Mouse (Mus musculus): ENCODE measurements around the gene Ahnak2.
"Not testable (repeated sequence)": the region's sequence is repeated elsewhere in the genome, so short reads cannot be mapped to it uniquely, and the experiment has no call there.

Ahnak2 gene

DNA sequence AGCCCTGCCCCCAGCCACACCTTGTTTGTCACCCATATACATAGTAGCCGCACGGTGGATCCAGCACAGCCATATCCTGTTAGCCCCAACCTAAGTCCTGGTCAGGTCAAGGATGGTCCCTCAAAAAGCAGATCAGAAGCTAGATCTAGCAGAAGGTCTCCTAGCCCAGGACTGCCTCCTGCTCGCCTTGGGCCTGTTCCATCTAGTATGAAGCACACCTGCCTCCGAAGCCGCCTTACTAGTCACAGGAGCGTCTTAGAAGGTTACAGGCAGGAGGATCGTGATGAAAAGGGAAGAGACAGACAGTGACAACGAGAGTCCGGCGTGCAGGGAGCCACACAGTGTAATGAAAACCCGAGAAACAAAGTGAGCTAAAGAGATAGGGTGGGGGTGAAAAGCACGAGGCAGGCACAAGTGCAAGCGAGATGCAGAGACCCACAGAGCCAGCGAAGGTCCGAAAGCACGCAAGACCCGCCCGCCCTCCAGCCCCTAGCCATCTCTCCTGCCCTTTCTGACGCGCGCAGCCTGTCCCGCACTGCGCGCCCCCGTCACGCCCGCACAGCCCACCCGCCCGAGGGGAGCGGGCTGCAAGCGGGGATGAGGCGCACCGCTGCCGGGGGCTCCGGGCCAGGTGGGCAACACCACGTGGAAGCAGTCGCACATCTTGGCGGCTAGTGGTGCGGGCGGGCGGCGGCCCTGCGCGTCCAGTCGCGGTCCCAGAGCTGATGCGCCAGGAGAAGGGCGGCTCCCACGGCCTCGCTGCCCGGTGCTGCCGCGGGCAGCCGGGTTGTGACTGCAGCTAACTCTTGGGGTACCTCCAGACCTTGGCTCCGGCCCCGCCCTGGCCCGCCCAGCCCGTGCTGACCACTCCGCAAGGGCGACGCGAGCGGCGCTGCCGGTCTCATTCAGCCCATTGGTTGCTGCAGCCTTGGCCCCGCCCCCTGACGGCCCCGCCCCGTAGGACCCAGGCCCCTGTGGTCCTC, at the start of gene Ahnak2:
Ahnak2 (minus strand) TSS at position 794 of the 983 bp plus-strand sequence.
- peak; percentile 93 for DNase-seq

GRCm38 (mm10) chr12:112851116-112851515, 48.7 kb upstream of the Ahnak2 start:
- DNase-seq = no peak

GRCm38 (mm10) chr12:112850344-112850743, 47.9 kb upstream of the Ahnak2 start:
- DNase-seq = peak; percentile 81

GRCm38 (mm10) chr12:112849235-112850022, 47.0 kb upstream of the Ahnak2 start:
- peak; percentile 88 for DNase-seq

GRCm38 (mm10) chr12:112847880-112848279, 45.4 kb upstream of the Ahnak2 start:
- DNase-seq = no peak

- DNase-seq = peak; percentile 97
Measured at GRCm38 (mm10) chr12:112843803-112844202, 41.3 kb upstream of the Ahnak2 start.

DNA sequence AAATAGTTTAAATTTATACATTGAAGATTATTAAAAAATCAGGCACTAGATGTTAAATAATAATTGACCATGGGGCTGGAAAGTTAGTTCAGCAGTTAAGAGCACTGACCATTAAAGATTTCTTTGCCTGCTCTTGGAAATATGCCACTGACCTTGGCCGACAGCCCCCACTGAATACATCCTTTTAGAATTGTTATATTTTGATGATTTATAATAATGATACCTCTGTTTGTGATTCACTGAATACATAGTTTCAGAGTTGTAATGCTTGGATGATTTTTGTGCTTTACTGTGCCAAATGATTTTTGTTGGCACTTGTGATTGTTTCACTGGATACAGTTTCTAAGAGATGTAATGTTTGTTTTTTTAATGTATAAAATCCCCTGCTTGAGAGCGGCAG, 39.7 kb upstream of the Ahnak2 start:
- not testable (repeated sequence) for DNase-seq

GRCm38 (mm10) chr12:112841338-112841892, 39.0 kb upstream of the Ahnak2 start:
- DNase-seq = not testable (repeated sequence)

DNA sequence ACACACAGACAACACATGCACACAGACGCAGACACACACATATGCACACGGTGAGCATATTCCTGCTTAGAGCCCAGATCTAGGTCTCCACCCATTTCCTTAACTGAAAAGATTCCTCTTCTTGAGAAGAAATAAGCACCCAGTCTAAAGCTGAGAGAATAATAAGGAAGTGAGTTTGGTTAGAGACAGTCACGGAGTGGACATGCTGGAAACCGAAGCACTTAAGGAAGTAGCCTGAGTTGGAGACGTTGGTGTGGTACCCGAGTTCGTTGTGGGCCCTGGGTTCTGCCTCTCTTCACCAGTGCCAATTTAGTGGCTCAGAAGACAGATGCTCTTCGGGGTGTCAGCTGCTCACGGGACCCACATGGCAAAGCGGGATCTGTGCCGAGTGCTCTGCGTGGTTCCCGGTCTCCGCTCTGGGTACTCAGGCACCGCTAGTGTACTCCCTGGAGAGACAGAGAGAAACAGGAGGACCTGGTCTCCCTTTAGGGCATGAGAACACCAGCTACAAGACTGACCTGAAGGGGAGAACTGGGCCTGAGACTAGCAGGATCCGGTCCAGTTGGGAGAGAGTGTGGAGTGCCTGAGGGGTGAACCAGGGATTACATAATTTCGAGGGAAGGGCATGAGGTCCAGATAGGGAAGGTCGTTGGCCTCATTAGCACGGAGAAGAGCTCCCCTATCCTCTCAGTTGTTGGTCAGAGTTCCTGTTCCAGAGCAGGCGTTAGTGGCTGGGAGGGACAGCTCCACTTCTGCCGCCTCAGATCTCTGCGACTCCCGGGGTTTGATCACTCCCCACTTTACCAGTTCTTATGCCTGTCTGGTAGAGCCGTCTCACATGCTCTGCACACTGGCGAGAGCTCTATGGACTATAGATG, 38.0 kb upstream of the Ahnak2 start:
- DNase-seq = peak; percentile 92

GRCm38 (mm10) chr12:112835046-112835445, 32.6 kb upstream of the Ahnak2 start:
- no peak for DNase-seq

GRCm38 (mm10) chr12:112833527-112833926, 31.1 kb upstream of the Ahnak2 start:
- peak; percentile 88 for DNase-seq

DNA sequence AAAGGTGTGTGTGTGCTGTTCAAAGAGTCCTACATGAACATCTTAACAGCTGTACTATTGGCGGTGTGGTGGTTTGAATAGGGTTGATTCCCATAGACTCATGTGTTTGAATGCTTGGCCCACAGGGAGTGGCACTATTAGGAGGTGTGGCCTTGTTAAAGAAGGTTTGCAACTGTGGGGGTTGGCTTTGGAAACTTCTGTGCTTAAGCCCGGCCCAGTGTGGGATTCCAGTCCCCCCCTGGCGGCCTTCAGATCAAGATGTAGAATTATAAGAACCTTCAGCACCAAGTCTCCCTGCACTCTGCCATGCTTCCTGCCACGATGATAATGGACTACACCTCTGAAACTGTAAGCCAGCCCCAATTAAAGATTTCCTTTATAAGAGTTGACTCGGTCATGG, 30.0 kb upstream of the Ahnak2 start:
- DNase-seq = no peak

GRCm38 (mm10) chr12:112830570-112830969, 28.1 kb upstream of the Ahnak2 start:
- DNase-seq = peak; percentile 87

GRCm38 (mm10) chr12:112830141-112830540, 27.7 kb upstream of the Ahnak2 start:
- DNase-seq = no peak

DNA sequence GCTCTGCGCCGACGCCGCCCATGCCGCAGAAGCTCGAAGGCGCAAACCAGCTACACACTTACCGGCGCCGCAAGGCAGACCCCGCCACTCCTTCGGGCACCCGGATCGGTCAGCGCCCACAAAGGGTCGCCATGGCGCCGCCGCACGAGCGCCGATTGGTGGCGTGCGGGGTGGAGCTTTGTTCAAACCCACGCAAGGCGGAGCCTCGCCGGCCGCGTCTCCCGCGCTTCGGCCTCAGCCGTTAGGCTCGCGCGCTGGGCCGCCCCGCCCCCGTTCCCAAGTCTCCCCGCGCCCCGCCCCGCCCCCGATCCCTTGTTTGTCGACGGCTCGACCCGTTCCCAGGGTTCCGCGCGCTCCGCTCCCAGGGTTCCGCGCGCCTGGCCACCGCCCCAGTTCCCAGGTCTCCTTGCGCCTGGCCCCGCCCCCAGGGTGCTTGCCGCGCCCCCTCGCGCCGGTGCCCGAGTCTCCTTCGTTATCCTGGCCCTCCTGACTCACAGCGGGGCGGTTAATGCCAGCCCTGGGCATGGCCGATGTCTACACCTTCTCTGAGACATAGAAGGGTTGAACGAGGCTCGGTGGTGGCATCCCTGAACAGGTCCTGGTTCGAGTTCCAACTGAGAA, 26.9 kb upstream of the Ahnak2 start, which contains the start of gene Cdca4:
Cdca4 (minus strand) TSS at position 180 of the 621 bp plus-strand sequence.
- DNase-seq = peak; percentile 100

DNA sequence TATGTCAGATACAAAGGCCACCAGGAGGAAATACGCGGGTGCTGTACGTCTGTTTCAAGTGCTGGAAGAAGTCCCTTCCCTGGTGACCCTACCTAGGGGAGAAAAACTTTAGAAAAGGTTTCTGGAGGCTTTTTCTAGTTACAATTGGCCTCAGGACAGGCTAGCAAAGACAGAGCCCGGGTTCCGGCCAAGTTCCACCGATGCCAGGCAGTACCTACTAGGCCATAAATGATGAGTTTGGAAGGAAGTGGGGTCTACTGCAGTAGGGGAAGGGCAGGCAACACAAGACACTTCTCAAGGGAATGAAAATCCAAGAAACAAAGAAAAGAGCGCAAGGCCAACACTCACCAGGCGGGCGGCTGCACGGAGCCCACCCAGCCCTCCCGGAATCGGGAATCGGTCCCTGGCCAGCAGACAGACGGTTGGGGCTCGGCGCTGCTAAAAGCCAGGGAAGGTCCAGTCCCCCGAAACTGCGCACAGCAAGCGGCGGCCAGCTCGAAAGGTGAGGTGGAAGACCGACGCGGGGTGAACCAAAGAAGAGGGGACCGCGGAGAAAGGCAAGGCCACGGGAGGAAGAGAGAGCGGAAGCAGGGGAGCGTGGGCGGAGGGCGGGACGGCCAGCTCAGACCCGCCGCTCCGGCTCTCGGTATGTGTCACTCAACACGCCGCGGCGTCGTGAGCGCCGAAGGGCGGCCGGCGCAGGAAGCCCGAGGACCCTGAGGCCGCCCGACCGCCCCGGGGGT, 26.2 kb upstream of the Ahnak2 start:
- no peak for DNase-seq

DNA sequence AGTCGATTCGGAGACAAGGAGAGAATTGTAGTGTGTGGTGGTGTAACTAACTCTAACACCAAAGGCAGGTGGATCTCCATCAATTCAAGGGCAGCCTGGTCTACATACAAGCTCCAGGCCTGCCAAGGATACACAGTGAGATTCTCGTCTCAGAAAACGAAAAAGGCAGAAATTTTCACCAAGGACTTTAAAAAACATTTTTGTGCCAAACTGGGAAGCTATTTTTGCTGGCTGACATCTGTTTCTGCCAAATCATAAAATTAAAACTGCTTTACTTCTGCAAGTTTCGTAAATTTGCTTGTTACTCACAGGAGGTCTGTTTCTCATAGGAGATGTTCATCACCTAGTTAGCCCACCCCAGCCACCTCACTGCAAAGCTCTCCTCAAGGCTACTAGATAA, 23.4 kb upstream of the Ahnak2 start:
- DNase-seq = no peak

DNA sequence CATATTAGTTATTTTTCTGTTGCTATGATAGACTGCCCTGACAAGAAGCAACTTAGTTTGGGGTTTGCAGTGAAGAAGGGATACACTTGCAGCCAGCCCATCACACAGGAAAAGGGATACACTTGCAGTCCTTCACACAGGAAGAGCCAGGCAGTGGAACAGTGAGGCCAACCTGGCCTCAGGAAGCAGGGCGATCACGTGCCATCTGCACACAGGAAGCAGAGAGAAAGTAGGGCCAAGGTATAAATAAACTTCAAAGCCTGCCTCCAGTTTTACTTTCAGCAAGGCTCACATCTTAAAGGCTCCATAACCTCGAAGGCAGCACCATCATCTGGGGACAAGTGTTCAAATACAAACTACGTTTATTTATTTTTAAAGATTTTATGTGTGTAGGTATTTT, 20.8 kb upstream of the Ahnak2 start:
- DNase-seq = peak; percentile 94

DNA sequence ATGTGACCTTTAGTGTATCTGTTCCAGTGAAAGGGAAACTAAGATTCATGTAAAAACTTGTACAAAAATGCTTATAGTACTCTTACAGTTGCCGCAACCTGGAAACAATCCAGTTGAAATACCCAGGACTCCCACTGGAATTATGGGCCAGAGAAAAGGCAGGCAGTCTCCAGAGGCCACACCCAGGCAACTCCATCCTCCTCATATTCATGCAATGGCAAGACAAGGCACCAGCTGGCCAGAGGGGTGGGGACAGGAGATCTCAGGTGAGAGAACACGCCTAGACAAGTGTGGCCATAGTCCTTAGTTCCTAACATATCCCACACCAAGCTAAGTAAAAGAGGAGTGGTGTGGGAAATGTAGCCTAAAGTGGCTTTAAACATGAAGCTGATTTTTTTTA, 20.2 kb upstream of the Ahnak2 start:
- DNase-seq = peak; percentile 90

DNA sequence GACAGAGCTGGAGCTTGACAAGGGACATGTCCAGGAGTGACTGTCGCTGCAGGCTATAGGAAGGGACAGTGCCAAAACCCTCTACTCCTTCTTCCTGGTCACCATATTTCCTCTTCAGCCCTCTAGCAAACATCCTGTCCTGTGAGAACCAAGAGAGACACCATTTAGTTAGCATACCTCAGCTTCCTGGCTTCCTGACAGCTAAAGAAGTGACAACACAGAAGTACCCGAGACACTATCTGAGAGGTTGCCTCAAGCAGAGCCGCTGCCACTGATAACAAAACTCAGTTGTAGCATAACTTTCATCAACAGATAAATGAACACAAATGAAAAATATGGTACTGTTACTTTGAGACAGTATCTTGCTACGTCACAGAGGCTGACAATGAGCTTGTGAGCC, 19.5 kb upstream of the Ahnak2 start:
- peak; percentile 90 for DNase-seq

DNA sequence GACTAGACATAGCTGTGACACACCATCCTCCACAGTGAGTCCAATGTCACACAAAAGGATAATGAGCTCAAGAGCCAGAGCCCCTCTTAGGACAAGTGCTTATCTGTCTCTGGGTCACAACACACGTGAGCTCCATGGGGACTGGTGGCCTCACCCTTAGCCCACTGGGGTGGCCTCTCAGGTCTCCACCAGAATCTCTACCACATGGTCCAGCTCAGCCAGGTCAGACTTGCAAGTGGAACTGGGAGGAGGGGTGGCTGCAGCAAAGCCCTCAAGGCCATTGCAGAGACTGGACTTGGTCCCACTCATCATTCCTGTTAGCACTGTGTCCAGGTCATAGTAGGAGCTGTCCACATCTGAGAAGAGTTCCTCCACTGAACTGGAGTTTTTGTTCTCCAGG, 18.8 kb upstream of the Ahnak2 start:
- DNase-seq = peak; percentile 92

All from heart, adult 11 months (tissue).